Mouse (Mus musculus) A20 (cell line): Measurements from ENCODE around the gene Itpr1.
A peak's percentile ranks its signal among the peaks of the same experiment; 100 is the strongest.

Source experiments
- DNase-seq: peaks from one replicate; pipeline ENCODE4 v3.0.0-alpha.2; 2011; ENCODE audit warnings: low read depth, low spot score

Itpr1 gene

DNA sequence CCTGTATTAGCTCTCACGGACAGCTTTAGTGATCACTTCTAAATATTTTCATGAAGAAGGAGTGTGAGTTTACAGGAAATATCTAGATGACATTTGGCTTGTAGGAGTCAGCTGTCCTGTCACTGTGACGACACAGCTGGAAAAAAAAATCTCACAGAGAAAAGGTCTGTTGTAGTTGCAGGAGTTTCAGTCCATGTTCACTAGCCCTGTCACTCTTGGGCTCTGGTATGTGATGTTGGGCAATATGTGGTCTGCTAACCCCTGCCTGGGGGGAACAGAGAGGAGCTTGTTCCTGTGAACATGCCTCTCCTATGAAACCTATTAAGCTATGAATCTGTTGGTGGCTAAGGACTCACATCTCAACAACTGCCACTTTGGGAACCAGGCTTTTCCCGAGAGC is 166.1 kb downstream of the Itpr1 start:
- DNase-seq, result no peak

DNA sequence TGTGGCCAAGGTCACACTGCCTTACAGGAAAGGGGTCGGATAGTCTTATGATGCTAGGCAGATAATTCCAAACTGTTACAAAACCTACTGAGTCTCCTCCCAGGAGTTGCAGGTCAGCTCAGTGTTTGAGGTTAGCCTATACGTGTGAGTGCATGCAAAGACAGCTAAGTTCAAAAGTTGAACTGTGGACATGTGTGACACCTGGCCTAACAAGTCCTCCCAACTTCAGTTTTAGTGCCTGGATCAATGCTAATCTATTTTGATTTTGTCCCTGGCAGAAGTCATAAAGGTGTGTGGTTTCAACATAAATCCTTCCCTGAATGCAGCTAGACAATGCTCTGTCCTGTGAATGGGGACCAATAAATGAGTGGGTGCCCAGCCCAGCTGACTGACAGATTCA is 167.3 kb downstream of the Itpr1 start:
- no peak for DNase-seq

DNA sequence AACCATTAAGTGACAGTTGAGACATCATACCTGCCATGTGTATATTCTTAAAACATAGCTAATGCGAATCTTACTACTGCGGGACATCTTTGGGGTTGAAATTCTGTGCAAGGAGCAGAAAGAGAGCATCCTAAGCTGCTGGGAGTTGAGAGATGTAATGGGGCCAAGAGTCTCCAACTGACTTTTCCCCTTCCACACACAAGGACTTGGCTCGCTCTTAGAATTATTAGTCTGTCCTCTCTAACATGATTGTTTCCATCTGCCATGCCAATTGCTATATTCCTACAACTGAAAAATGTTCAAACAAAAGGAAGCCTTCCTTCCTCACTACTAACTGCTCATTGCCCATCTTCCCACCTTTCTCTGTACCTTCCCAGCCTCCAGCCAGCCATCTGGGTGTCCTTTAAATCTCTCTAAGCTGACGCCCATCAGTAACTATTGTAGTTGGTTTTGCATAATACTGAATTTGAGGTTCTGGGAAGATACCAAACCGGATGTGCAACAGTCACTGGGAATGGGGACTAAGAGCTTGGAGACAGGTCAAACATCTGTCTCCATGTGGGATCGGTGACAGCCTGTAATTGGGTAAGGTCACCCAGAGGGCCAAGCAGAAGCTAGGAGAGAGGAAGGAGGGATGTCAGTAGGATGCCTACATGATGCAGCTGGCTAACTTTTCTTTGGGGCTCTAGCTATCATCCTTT is 177.9 kb downstream of the Itpr1 start:
- DNase-seq, result no peak

DNA sequence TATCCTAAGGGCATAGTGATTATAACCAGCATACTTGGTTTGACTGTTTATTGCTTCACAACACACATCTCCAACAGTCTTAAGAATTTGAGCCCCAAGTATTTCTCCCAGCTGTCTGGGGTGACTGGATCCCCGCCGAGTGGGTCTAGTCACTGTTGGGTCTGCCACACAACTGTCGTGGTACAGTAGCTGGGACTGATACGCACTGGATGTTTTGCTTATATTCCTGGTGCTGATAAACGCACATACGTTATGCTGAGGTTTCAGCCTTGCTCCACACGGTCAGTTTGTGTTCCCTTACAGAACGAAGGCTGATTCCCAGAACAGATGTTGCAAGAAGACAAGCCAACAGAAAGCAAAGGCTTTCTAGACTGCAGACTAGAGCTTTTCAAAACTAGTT is 180.2 kb downstream of the Itpr1 start:
- DNase-seq, result no peak

DNA sequence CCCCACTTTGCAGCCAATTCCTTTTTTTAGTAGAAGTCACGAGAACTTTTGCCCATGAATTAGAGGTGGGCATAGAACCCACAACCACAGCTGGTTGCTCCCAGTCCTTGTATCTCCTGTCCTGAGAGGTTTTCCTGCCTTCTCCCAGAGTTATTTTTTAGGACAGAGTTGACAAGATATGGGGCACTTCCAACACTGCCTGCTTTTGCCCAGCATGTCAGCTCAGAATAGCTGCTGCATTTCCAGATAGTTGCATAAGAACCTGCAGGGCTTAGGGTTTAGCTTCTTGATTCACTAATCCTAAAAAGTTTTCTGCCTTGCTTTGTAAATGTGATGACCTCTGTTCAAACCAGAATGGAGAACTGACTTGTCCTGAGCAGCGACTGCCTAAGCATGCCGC is 185.1 kb downstream of the Itpr1 start:
- DNase-seq, result no peak

DNA sequence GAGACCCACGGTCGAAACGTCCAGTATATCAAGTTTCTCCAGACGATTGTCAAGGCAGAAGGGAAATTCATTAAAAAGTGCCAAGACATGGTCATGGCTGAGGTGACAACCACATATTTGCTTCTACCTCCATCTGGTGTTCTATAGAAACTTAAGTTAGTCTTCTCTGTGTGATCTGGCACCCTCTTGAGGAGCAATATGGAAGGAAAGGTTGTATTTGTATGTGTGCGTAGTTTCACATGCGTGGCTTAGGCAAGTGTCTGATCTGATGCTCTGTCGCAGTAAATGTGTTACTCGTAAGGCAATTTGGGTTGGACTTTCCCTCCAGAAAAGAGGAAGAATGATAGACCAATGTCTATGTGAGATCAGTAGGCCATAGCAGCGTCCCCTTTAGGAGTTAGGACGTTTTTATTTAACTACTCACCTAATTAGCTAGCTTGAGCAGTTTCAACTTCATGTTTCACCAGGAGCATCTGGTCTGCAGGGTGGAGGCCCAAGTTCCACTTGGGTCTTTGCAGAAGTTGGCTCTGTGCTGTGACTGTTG is 188.6 kb downstream of the Itpr1 start:
- peak; percentile 89 for DNase-seq

DNA sequence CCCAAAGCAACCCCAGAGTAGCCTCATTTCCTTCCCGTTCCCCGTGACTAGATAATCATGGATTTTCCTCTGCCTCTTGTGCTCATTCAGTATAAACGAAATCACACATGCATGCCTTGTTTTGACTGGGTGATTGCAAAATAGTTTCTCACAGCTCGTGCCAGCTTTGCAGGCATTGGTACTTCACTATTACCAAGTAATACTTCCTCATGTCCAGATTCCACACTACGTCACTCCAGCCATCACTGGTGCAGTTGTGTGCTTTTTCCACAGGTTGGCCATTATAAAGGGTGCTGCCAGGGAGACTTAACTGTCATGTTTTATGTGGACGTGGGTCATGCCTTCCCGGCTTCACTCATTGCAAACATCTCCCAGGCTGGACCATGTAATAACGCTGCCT is 191.8 kb downstream of the Itpr1 start:
- DNase-seq, result no peak

DNA sequence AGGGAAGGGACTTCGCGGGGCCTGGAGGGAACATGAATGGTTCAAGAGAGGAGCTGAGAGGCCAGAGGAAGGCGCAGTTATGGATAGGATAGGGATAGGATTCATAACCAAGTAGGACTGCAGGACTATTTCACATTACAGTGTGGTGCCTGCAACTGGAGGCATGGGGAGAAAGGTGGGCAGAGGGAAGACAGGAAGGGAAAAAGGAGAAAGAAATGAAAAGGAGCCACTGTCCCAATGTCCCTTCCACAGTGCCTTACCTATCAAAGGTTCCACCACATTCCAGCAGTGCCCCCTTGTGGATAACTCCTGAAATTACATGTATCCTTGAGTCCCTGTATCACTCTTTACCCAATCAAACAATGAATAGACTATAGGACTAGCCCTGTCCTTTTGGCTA is 195.2 kb downstream of the Itpr1 start:
- DNase-seq, result peak; percentile 74

DNA sequence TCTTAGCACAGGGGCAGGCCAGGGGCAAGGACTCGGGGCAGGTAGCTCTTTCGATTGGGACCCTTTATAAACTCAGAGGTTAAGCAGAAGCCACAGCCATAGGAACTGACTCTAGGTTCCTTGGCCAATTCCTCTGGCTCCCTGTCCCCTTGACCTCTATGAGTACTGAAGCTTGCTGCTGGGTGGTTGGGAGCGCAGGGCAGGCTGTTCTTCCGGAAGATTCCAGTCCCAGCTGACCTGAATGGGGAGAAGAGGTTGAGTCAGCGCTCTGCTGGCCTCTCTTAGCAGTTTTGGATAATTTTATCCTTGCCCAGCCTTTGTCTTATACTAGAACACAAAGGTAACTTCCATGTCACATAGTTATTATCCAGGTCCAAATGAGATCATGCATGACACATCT is 195.8 kb downstream of the Itpr1 start:
- DNase-seq, result no peak

DNA sequence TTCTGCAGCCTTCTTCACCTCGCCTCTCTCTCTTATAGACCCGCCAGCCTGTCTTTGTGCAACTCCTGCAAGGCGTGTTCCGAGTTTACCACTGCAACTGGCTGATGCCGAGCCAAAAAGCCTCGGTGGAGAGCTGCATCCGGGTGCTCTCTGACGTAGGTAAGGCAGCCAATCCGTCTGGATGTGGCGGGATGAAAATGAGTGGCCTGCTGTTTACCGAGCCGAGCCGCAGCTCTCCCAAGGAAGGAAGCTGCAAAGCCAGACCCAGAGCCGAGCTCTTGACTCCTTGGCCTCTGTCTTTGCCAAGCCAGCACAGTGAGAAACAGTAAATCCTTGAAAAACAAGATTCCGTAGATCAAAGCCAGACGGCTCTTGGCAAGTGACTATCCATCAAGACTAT is 197.9 kb downstream of the Itpr1 start:
- no peak for DNase-seq

DNA sequence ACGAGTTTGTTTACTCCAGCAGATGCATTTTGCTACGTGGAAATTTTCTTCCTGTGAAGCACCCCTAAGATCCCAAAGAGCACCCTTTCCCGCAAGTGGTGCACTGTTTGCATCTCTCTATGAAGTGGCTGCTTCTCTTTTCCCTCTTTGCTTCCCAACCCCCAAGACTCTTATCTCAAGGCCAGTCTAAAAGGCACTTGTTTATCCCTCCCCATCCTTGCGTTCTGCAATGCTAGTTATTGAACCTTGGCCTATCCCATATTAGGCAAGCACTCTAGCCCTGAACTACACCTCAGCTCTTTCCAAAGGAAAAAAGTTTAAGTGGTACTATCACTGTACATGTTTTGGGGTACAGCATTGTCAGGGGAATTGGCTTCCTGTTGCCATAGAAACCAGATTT is 198.3 kb downstream of the Itpr1 start:
- no peak for DNase-seq

DNA sequence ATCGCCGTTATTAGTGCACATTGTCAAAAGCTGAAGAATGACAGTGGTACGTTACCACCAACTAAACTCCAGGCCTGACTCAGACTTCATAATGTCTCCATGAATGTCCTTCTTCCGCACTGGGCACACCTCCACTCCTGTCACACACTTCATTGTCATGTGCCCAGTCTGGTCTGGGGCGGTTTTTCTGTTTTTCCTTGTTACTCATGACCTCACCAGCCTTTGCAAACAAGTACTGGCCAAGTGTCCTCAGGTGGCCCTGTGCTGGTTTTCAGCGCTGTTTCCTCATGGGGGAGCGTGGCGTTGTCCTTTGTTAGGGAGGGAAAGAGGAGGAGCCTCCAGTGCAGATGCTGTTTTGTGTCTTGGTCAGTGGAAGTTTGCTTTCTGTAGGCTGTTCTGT is 200.1 kb downstream of the Itpr1 start:
- no peak for DNase-seq

DNA sequence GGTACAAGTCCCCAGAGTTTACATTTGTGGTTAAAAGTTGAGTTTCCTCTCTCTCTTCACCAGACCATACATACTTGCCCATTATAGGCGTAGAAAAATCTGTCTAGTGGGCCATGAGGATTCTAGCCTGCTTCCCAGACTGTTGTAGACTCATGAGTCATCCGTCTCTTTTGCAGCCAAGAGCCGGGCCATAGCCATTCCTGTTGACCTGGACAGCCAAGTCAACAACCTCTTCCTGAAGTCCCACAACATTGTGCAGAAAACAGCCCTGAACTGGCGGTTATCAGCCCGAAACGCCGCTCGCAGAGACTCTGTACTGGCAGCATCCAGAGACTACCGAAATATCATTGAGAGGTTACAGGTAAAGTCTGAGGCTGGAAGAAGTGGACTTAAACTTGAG is 200.7 kb downstream of the Itpr1 start:
- no peak for DNase-seq

DNA sequence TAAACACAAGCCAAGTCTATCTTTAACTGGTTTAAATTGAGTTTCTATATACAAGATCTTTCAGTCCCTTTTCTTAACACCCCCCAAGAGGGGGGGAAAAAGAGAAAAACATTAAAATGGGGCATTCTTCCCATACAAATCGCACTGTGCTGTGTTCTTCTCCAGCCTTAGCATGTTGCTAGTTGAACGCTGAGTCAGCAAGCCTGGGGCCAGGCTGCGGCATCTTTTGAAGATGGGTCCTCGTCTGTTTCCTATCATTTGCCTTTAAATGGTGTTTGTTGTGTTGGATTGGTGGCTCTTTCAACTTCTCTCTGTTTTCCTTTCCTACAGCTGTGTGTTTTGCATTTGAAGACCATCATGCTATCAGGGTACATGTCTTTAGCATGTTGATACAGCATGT is 203.0 kb downstream of the Itpr1 start:
- DNase-seq, result no peak

DNA sequence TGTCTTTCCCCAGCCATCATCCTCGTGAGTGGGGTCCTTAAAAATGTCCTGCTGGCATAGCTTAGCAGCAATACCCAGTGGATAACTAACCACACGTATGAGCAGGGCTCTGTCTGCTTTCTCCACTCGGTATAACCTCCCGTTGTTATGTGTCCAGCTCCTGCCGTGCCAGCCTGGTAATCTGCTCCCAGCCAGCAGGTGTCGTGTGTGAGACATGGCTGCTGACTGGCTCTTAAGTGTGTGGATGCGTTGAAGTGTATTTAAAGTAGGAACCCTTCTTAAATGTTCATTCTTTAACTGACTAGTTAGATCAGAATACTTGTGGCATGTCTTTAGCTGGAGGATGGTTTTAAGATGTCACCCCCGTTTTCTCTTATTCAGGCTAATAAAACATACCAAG is 204.6 kb downstream of the Itpr1 start:
- peak; percentile 73 for DNase-seq

DNA sequence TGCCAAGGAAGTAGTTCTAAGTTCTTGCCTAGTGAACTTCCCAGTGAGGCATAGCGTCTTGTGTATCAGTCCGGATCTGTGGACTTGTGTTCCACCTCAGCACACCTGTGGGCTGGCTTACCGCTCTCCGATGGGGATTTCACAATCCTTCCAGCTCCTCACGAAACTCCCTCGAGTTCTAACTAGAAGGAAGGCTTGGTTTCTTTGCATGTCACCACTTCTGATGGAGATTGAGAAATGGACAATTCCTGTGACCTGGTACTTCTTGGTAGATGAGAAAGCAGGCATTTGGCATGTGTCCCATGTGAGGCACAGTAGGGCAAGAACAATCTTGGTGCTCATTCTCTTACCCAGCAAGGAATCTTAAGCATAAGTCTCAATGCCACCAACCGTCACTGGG is 205.3 kb downstream of the Itpr1 start:
- no peak for DNase-seq

DNA sequence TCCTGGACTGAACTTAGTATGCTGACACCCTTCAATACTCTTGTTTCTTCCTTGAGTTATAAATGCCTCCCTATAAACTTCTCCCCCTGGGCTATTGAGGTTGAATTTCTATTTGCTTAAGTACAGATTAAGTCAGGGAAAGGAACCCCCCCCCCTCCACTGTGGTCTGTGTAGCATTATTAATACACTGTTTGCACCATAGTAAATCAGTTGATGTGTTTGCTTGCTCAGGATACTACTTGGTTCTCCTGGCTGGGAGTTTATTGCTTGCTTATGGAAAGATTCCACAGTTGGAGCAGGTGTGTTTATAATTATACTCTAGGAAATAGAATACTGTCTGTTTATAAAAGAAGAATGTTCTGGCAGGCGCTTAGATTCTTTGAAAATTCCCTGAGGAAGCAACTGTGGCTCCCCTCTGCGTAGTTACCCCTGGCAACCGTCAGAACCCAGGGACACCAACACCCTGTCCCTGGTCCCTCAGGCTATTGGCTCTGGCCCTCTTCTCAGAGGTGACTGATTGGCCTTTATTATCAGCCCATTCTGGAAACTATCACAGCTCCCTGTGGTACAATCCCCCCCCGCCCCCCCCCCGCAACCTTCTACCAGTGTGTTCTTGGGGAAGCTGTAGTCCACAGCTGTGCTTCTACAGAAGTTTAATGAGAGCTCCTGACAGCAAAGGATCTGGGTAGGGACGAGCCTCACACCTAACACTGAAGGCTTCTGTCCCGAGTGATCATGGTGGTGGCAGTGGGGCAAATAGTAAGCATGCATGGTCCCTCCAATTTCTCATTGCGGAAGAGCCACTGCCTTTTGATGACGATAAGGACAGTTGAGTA is 212.1 kb downstream of the Itpr1 start:
- DNase-seq, result no peak

DNA sequence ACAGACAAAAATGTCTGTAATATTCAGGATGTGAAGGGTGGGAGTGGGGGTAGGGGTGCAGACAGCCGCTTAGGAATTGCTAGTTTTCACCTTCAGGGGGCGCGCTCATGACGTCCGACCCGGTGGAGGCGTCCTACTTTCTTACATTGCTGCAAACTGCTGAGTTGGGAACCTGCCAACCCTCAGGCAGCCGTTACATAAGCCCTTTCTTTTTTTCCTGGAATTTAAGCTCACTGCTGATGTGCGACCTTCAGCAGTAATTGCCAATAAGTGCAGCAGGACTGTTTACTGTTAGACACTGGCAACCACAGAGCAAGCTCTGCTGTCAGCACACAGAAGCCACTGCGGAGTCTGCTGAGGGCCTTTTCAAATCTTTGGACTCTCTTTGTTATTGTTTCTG is 213.9 kb downstream of the Itpr1 start:
- DNase-seq, result no peak

DNA sequence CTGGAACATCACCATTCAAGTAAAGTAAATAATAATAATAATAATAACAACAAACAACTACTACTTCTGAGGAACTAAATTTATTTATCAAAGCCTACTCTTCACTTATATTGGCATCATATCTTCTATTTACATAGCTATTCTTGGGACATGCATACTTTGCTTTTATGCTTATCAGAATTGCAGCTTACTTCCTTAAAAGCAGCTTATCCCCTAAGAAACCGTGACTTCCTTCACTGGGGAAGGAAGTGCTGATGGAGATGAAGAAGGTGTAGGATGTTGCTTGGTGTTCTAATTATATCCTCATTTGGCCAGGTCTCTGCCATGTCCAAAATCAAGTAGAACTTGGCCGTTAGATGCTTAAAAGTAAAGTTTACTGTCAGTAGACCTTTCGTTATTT is 215.5 kb downstream of the Itpr1 start:
- DNase-seq, result no peak

DNA sequence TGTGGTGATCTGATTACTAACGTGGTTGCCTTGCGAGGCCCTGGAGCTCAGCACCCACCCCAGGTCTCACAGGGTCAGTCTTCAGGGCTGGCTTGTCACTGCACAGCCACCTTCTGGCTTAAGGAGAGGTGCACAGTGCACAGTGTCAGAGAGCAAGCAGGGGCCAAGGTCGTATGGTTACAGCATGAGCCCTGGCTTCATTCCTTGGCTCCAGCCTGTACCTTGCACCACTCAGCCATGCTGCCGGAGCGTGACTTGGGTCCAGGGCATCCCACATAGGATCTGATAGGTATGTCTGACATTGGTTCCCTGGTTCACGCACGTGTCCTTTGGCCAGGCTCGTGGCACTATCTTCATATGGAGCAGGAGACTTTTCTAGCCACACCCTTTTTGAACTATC is 217.1 kb downstream of the Itpr1 start:
- DNase-seq, result no peak

DNA sequence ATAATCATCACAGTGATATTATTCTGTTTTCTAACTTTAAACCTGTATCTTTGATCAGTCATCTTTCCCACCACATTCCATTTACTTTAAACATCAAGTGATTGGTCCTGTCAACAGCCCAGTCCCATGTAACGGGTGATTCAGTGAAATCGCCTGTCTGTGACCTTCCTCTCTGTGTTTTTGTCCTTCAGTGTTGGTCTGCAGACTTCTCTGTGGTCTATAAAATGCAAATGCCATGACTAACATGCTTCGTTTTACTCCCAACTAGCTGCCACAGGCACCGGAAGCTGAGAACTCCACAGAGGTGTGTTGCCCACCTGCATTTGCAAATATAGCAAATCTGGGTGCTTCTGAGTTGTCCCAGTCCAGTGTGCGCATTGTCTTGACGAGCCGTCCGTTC is 218.3 kb downstream of the Itpr1 start:
- peak; percentile 17 for DNase-seq

DNA sequence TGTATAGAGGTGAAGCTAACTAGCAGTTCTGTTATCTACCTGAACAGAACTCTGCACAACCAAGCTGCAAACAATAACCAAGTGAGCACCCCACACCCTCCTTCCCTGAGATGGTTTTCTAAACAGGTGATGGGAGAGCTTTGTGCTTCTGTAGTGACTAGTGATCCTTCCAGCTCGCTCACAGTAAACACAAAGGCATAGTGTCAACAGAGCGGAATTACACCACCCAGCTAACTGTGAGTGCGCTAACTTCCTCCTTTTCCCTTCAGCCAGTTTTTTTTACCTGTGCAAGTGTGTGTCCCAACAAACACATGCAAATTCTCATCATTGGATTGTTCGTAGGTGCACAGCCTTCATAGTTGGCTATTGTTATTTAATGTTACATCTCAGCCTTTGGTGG is 219.9 kb downstream of the Itpr1 start:
- no peak for DNase-seq

DNA sequence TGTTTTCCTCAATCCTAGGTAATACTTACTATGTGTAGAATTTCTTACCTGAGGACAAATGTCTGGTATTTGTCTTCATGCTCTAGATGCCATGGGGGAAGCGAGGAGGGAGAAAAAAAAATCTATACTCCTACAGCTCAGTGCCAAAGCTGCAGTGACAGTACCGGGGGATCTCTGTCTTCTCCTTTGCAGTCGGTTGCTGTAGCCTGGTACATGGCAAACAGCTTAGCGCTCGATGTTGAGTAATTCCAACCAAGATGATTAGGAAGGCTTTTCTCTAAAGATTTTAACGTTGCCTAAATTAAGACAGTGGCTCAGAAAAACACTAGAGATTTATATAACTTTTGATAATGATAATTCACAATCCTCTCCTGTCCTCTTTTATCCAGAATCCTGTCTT is 221.9 kb downstream of the Itpr1 start:
- no peak for DNase-seq
